Mouse (Mus musculus) lung, adult 2 months (tissue): ENCODE measurements at regions not wholly inside any gene's neighbourhood (a gene's known extent, or its start where the extent isn't known, plus 50 kb on each side); places are given as distances from the start of the nearest gene placed in this dataset.

Experiments
- CTCF ChIP-seq: fragments of 200-500 bp; IDR thresholded peaks from 2 replicates; pipeline ENCODE4 v1.5.1; 2011; ENCODE audit warnings: mild to moderate bottlenecking, low read length, control low read depth; ENCODE audit not compliant: insufficient read depth
- POLR2A ChIP-seq: fragments of 200-500 bp; IDR thresholded peaks from 2 replicates; pipeline ENCODE4 v1.6.1; 2011; ENCODE audit warnings: low read depth, mild to moderate bottlenecking, control low read depth, low read length, borderline replicate concordance; ENCODE audit errors: extremely low read depth

DNA sequence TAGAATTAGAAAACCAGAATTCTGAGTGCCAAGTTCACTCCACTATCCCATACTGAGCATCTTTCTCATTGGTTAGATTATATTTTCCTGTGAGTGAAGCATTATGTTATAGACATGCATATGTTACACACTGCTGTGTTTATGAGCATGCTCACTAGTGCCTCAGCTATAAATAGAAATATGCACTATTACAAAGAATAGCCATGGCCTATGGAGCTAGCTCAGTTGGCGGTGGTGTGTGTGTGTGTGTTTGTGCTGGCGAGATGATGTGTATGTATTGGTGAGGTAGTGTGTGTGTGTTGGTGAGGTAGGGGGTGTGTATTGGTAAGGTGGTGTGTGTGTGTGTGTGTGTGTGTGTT, 106.2 kb downstream of the Sec31a start:
- TF ChIP-seq POLR2A (no peak), CTCF (no peak)
